Mouse (Mus musculus) spleen, adult 2 months (tissue): Measurements from ENCODE around the gene Dusp7. TPM values are rescaled to one million over a fixed set of nuclear protein-coding genes. Genes with fewer than 3 reads are reported as not detected.
A peak's percentile ranks its signal among the peaks of the same experiment; 100 is the strongest.

ENCODE experiments used
- DNase-seq, 2 experiments: peaks; one replicate each; pipeline versions ENCODE4 v3.0.0 to v3.0.0-alpha.2; 2012 to 2021; ENCODE audit warnings: low spot score in 2 of 2, low read depth in 1 of 2
- H3K27ac ChIP-seq: fragments of 200-500 bp; 2 replicates; pipeline ENCODE4 v1.5.1; 2012; ENCODE audit warnings: low read length, inconsistent platforms; ENCODE audit not compliant: insufficient read depth
- H3K27me3 ChIP-seq: fragments of 200-500 bp; 2 replicates; pipeline ENCODE4 v1.6.1; 2012; ENCODE audit warnings: mild to moderate bottlenecking, moderate library complexity, low read length, inconsistent platforms; ENCODE audit not compliant: control insufficient read depth, insufficient read depth
- H3K36me3 ChIP-seq: fragments of 200-500 bp; 2 replicates; pipeline ENCODE4 v1.6.1; 2012; ENCODE audit warnings: mild to moderate bottlenecking, low read length, inconsistent platforms; ENCODE audit not compliant: control insufficient read depth, insufficient read depth
- H3K4me1 ChIP-seq: fragments of 200-500 bp; 2 replicates; pipeline ENCODE4 v1.6.1; 2011; ENCODE audit warnings: inconsistent platforms; ENCODE audit not compliant: control insufficient read depth, insufficient read depth, insufficient read length
- H3K4me3 ChIP-seq: fragments of 200-500 bp; 2 replicates; pipeline ENCODE4 v1.5.1; 2011; ENCODE audit warnings: mild to moderate bottlenecking, inconsistent platforms; ENCODE audit not compliant: insufficient read depth, insufficient read length; ENCODE audit errors: extremely low read depth
- CTCF ChIP-seq: fragments of 200-500 bp; IDR thresholded peaks from 2 replicates; pipeline ENCODE4 v1.5.1; 2011; ENCODE audit warnings: mild to moderate bottlenecking, inconsistent platforms; ENCODE audit not compliant: insufficient read depth, insufficient read length, insufficient replicate concordance; ENCODE audit errors: extremely low read depth
- POLR2A ChIP-seq: fragments of 200-500 bp; IDR thresholded peaks from 2 replicates; pipeline ENCODE4 v1.6.1; 2011; ENCODE audit warnings: low read depth, low read length, inconsistent platforms
- WGBS: fragments of 180-500 bp; shearing (Covaris S2); methylation state at CpG from one replicate; pipeline ENCODE4 v1.1.7; 2018; 5-methylcytosine and 5-hydroxymethylcytosine counted together
- polyA plus RNA-seq: library from polyadenylated mRNA; depleted of rRNA; stranded (reverse); fragments of >200 nt; gene quantifications from 2 replicates; pipeline ENCODE4 v1.2.3, GENCODE M21; 2012

The Dusp7 gene
- polyA plus RNA-seq, 1 experiment, result 73.1 TPM

- DNase-seq, result no peak
- WGBS, result 94% methylated on average over 9 of the region's 9 CpGs
Measured at GRCm38 (mm10) chr9:106342573-106342972, 25.9 kb upstream of the Dusp7 start.

GRCm38 (mm10) chr9:106345167-106345566, 23.3 kb upstream of the Dusp7 start:
- H3K4me3 ChIP-seq, result no peak overlapping the region
- no peaks in the 10 kb centered on the region for H3K36me3 ChIP-seq
- WGBS, result 82% methylated on average over 6 of the region's 6 CpGs
- DNase-seq, result no peak
- H3K27me3 ChIP-seq, result no peaks in the 10 kb centered on the region
- H3K27ac ChIP-seq, result no peak overlapping the region
- TF ChIP-seq CTCF (no peak), POLR2A (no peak)
- no peaks in the 10 kb centered on the region for H3K4me1 ChIP-seq

More at GRCm38 (mm10) chr9:106342573-106342972, 25.9 kb upstream of the Dusp7 start:
- H3K4me3 ChIP-seq, result no peak overlapping the region
- no peak for TF ChIP-seq CTCF
- no peak for TF ChIP-seq POLR2A
- no peak overlapping the region for H3K27ac ChIP-seq
- H3K36me3 ChIP-seq, result no peaks in the 10 kb centered on the region
- no peaks in the 10 kb centered on the region for H3K27me3 ChIP-seq
- H3K4me1 ChIP-seq, result no peaks in the 10 kb centered on the region

GRCm38 (mm10) chr9:106345630-106346029, 22.8 kb upstream of the Dusp7 start:
- no peaks in the 10 kb centered on the region for H3K4me1 ChIP-seq
- TF ChIP-seq CTCF (no peak), POLR2A (no peak)
- H3K4me3 ChIP-seq, result no peak overlapping the region
- H3K36me3 ChIP-seq, result no peaks in the 10 kb centered on the region
- WGBS, result 55% methylated on average over 6 of the region's 6 CpGs
- no peak overlapping the region for H3K27ac ChIP-seq
- H3K27me3 ChIP-seq, result no peaks in the 10 kb centered on the region
- no peak for DNase-seq

- DNase-seq, result no peak
- H3K4me1 ChIP-seq, result no peaks in the 10 kb centered on the region
- no peaks in the 10 kb centered on the region for H3K36me3 ChIP-seq
- H3K4me3 ChIP-seq, result no peak overlapping the region
- H3K27ac ChIP-seq, result no peak overlapping the region
- TF ChIP-seq POLR2A (no peak), CTCF (no peak)
- 86% methylated on average over 10 of the region's 10 CpGs for WGBS
- H3K27me3 ChIP-seq, result no peaks in the 10 kb centered on the region
Measured at GRCm38 (mm10) chr9:106348281-106348680, 20.2 kb upstream of the Dusp7 start.

- H3K27me3 ChIP-seq, result no peaks in the 10 kb centered on the region
- DNase-seq, result peak; percentile 22 to 51
- no peak overlapping the region for H3K27ac ChIP-seq
- WGBS, result 63% methylated on average over 2 of the region's 2 CpGs
- peak; percentile 54; the same call in 1 of the 2 replicates for TF ChIP-seq CTCF
- no peak for TF ChIP-seq POLR2A
- H3K4me3 ChIP-seq, result no peak overlapping the region
- no peaks in the 10 kb centered on the region for H3K4me1 ChIP-seq
- H3K36me3 ChIP-seq, result no peaks in the 10 kb centered on the region
Measured at GRCm38 (mm10) chr9:106349075-106349474, 19.4 kb upstream of the Dusp7 start.

- 67% methylated on average over 6 of the region's 6 CpGs for WGBS
- no peaks in the 10 kb centered on the region for H3K4me1 ChIP-seq
- H3K27me3 ChIP-seq, result no peaks in the 10 kb centered on the region
- no peak overlapping the region for H3K4me3 ChIP-seq
- no peak overlapping the region for H3K27ac ChIP-seq
- DNase-seq, result no peak
- peak; percentile 13; the same call in 1 of the 2 replicates for TF ChIP-seq CTCF
- TF ChIP-seq POLR2A, result no peak
- no peaks in the 10 kb centered on the region for H3K36me3 ChIP-seq
Measured at GRCm38 (mm10) chr9:106351178-106351577, 17.3 kb upstream of the Dusp7 start.

GRCm38 (mm10) chr9:106353779-106354178, 14.7 kb upstream of the Dusp7 start:
- Histone ChIP-seq H3K27ac (no peak overlapping the region), H3K4me3 (no peak overlapping the region), H3K36me3 (no peaks in the 10 kb centered on the region), H3K27me3 (no peaks in the 10 kb centered on the region), H3K4me1 (no peaks in the 10 kb centered on the region)
- TF ChIP-seq CTCF (no peak), POLR2A (no peak)
- no peak for DNase-seq
- 84% methylated on average over 6 of the region's 6 CpGs for WGBS
